Mouse (Mus musculus): ENCODE measurements at regions not wholly inside any gene's neighbourhood (a gene's known extent, or its start where the extent isn't known, plus 50 kb on each side); places are given as distances from the start of the nearest gene placed in this dataset.

- DNase-seq (ENCODE audit: low spot score) = no peak
- intact Hi-C loops (cut with DNase I) = no loop called here
Observed at GRCm38 (mm10) chr2:51349614-51350013, 200.7 kb upstream of the Rnd3 start.

- intact Hi-C loops (cut with DNase I) = no loop called here
- DNase-seq (ENCODE audit: low spot score) = no peak
Observed at GRCm38 (mm10) chr2:51348774-51349173, 199.9 kb upstream of the Rnd3 start.

DNA sequence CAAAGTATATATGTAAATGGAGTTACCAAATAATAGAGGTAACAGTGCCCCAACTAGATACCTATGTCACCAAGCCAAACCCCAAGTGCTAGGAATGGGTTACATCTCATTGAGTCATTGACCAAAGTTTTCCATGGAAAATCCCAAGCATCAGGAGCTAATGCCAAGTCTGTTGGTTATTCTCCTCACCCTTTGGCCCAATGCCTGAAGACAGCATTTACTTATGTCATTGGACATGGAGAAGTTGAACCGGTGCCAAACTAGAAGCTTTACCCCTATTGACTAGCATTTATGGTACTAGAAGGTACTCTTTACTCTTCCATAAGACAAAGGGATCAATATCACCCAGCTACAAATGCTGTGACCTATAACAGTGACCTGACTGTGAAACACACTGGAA is 198.2 kb upstream of the Rnd3 start:
- DNase-seq (ENCODE audit: low spot score) = no peak
- intact Hi-C loops (cut with DNase I) = no loop called here

GRCm38 (mm10) chr2:51342421-51342820 is 193.5 kb upstream of the Rnd3 start:
- DNase-seq (ENCODE audit: low spot score) = no peak
- intact Hi-C loops (cut with DNase I) = no loop called here

DNA sequence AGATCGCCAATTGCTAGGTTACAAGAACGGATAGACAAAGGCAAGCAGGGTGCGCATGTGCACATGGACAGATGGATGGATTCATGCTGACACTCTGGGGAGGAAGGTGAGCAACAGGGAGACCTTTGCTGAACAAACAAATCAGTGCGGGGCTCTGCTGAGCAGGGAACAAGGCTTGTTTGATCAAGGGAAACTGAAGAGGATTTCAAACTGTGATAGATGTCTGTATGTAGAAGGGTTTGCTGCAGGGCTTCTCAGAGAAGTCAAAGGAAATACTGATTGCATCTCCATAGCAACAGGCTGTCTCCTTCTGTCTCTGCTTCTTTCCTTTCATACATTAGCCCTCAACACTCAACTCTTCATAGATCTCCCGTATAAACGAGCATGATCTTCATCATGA is 185.5 kb upstream of the Rnd3 start:
- DNase-seq (ENCODE audit: low spot score) = no peak
- intact Hi-C loops (cut with DNase I) = no loop called here

DNA sequence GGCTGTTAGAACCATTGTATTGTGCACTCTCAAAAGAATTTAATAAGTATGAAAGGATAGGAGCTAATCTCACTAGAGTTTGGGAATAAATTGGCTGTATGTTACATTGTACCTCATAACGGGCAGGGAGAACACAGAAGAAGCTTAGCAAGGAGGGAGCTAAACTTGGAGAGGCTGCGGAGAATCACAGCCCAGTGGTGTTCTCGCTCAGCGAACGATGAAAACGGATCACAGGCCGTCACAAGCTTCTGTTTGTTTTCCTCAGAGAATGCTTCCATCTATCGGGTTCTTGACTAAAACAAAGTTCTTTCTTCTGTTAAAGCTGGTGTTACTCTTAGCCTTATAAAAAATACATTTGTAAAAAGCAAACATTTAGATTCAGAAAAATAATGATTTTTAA is 178.2 kb upstream of the Rnd3 start:
- DNase-seq (ENCODE audit: low spot score) = no peak
- intact Hi-C loops (cut with DNase I) = no loop called here

- intact Hi-C loops (cut with DNase I) = no loop called here
- no peak for DNase-seq (ENCODE audit: low spot score)
Observed at GRCm38 (mm10) chr2:51321676-51322075, 172.8 kb upstream of the Rnd3 start.

- DNase-seq (ENCODE audit: low spot score) = no peak
- intact Hi-C loops (cut with DNase I) = no loop called here
Observed at GRCm38 (mm10) chr2:51316452-51316851, 167.5 kb upstream of the Rnd3 start.

GRCm38 (mm10) chr2:51313414-51313813 is 164.5 kb upstream of the Rnd3 start:
- intact Hi-C loops (cut with DNase I) = no loop called here
- DNase-seq (ENCODE audit: low spot score) = no peak

DNA sequence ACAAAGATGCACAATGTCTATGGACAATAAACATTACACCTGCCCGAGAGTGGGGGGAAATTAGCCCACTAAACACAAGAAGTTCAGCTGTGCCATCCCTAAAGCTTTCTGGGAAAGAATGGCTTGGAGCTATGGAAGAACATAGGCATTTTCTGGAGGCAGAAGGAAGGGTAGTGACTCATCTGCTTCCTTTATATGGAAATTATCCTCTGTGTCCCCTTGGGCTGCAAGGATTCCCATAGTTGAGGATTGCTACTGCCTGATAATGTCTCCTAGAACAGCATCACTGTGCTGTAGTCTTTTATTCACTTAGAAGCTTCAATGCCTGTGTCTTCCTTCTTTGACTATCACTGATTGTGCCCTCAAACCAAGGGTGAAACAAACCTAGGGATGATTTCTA is 157.3 kb upstream of the Rnd3 start:
- intact Hi-C loops (cut with DNase I) = no loop called here
- no peak for DNase-seq (ENCODE audit: low spot score)

GRCm38 (mm10) chr2:51305411-51305810 is 156.5 kb upstream of the Rnd3 start:
- peak; percentile 55 for DNase-seq (ENCODE audit: low spot score)
- intact Hi-C loops (cut with DNase I) = no loop called here

- DNase-seq (ENCODE audit: low spot score) = no peak
- intact Hi-C loops (cut with DNase I) = no loop called here
Observed at GRCm38 (mm10) chr2:51304694-51305093, 155.8 kb upstream of the Rnd3 start.

- intact Hi-C loops (cut with DNase I) = no loop called here
- no peak for DNase-seq (ENCODE audit: low spot score)
Observed at GRCm38 (mm10) chr2:51290659-51291260, 141.8 kb upstream of the Rnd3 start.

DNA sequence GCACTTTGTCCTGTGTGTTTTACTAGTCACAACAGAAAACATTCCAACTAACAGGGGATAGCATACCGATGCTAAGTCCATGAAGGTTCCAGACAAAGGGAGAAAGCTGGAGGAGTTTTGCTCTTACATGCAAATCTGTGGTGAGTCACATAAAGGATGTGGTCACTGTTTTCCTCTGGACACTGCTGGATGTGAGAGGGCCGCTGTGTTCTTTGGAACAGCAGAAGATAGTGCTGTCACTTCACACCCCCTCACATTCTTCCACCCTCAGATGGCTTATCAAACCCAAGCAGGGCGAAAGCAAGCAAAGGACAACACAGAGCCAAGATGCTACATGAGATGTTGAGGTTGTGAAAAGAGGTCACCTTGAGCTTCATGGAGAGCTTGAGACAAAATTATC is 139.8 kb upstream of the Rnd3 start:
- DNase-seq (ENCODE audit: low spot score) = peak; percentile 15
- intact Hi-C loops (cut with DNase I) = no loop called here

DNA sequence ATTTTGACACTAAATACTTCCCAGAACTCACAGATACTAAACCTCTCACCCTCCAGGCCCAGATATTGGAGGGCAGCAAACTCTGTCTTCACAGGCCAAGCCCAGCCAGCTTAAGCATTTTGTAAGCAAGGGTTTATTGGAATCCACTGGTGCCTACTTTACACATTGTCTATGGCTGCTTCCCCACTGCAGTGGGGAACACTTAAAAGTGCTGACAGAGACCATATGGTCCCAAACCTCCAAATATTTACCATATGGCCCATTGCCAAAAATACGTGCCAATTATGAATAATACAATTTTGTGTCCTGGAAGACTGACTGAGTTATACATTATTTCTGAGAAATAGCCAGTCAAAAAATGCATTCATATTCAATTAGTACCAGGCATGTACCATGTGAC is 136.7 kb upstream of the Rnd3 start:
- no peak for DNase-seq (ENCODE audit: low spot score)
- intact Hi-C loops (cut with DNase I) = no loop called here

- intact Hi-C loops (cut with DNase I) = no loop called here
- no peak for DNase-seq (ENCODE audit: low spot score)
Observed at GRCm38 (mm10) chr2:51284781-51285225, 135.9 kb upstream of the Rnd3 start.

DNA sequence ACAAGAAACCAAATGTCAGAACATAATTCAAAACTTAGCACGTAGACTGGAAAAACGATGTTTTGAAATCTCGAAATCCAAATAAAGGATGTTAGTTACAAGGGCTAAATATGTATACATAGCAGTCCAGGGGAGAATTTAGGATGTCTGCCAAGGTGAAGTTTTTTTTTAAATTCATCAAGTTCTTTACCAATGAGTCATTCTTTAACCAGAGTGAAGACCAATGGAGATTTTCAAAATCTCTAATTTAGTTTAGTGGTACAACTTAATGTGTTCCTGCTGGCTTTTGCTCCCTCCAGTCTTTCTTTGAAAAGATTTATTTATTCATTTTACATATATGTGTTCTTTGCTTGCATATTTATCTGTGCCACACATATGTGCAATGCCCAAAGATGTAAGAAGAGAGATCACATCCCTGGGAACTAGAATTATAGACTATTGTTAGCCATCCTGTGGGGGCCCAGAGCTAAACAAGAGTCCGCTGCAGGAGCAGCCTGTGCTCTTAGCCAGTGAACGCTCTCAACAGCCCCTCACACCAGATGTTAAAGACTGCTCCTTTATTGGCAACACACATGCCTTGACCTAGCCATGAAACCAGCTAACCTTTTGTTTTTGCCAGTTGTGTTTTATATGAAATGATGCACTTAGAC is 130.6 kb upstream of the Rnd3 start:
- intact Hi-C loops (cut with DNase I) = no loop called here

DNA sequence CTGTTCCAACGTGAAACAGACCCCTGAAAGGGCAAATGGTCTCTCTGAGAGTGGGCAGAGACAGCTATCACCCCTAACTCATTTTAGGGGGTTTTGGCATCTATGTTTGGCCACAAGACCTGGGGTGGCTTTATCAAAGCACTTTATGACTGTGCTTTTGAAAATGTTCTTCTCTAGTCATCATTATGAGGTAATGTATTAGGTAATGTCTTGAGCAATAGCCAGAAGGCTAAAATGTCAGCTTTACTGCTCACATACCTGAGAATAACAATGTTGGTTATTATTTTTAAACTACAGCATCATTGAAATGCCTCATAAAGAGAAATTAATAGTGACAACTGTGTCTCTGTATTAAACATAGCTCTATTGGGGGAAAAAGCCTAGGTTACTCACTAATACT is 129.9 kb upstream of the Rnd3 start:
- intact Hi-C loops (cut with DNase I) = no loop called here
- no peak for DNase-seq (ENCODE audit: low spot score)

More for the DNA sequence above, 130.6 kb upstream of the Rnd3 start:
- DNase-seq (ENCODE audit: low spot score) = no peak

GRCm38 (mm10) chr2:51278356-51278755 is 129.4 kb upstream of the Rnd3 start:
- intact Hi-C loops (cut with DNase I) = no loop called here
- no peak for DNase-seq (ENCODE audit: low spot score)

DNA sequence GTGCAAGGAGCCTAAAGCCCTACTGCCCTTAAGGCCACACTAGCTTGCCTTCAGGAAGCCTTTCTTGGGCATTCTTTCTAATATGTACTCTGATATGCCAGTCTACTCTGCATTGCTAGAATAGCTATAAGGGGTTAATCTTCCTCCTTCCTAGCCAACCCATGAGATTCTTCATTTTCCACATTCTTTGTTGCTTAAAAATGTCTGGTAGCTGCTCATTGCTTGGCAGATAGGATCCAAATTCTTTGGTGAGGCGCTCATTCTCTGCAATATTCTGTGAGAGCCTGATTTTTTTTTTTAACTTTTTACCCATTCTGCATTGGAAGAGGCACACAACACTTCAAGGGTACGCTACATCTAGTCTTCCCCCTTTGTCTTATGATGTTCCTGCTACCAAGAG is 127.7 kb upstream of the Rnd3 start:
- intact Hi-C loops (cut with DNase I) = no loop called here
- DNase-seq (ENCODE audit: low spot score) = no peak

DNA sequence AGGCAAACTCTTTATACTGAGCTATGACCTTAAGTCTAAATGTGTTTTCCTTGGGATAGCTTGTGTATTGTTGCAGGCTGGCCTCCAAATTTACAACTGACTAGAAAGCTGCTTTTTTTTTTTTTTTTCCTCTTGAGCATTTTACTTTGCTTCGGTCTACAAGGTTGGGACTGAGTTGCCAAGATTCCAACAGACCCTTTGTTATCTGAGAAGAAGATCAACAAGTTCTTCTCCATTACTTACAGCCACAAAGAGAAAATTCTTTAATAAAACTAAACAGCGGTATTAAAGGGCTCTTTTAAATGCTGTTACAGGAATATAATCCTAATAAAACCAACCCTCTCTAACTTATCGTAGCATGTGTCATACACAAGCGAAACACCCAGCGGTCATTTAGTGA is 124.4 kb upstream of the Rnd3 start:
- intact Hi-C loops (cut with DNase I) = no loop called here
- DNase-seq (ENCODE audit: low spot score) = no peak

DNA sequence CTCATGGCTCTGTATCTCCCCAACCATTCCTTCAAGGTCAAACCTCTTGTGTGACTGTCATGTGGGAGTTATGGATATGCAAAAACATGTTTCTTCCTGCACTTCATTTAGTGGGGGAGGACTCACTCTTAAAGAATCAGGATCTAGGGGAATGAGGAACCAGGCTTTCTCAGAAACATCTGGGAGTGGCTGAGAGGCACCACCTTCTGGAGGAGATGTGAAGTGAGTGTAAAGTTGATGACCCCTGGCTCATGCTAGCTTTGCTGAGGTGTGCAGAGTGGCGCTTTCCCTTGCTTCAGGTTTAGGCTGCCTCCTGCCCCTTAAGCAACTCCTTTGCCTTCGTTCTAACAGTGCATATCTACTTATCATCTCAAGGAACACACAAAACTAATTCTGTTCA is 119.6 kb upstream of the Rnd3 start:
- intact Hi-C loops (cut with DNase I) = no loop called here
- no peak for DNase-seq (ENCODE audit: low spot score)

Measured in heart, postnatal 25 days (tissue).